Mouse (Mus musculus): Measurements from ENCODE around the gene Ksr1.
"Not testable (repeated sequence)": the region's sequence is repeated elsewhere in the genome, so short reads cannot be mapped to it uniquely, and the experiment has no call there.

Ksr1 gene

GRCm38 (mm10) chr11:79003053-79003768 lies 143.0 kb downstream of the Ksr1 start:
- in situ Hi-C loops (cut with MboI; ENCODE audit: unreplicated experiment in 2 of 2): loop anchor here in 1 of 2 experiments (25.0 kb wide), 2 partner anchors 1084 to 1709 kb away; partner anchors contain the start of genes Atad5 and Crlf3

DNA sequence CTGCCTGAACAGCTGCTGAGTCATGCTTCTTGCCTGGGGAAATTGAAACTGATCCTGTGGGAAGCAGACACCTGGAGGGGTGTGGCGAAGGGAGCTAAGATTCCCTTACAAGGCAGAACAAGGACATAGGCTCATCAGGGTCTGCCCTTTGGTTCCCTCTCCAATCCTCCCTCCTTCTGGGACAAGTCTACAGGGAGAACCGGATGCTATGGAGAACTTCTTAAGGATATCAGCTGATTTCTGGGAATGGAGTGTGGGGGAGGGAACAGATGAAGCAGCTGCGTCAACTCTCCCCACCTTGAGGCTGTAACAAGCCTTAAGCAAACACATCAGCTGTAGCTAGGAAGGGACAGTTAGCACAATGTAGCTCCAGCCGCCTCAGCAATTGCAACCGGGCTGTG lies 143.7 kb downstream of the Ksr1 start:
- in situ Hi-C loops (cut with MboI; ENCODE audit: unreplicated experiment in 2 of 2): loop anchor here in 1 of 2 experiments (25.0 kb wide), 2 partner anchors 1085 to 1710 kb away; partner anchors contain the start of genes Atad5 and Crlf3

DNA sequence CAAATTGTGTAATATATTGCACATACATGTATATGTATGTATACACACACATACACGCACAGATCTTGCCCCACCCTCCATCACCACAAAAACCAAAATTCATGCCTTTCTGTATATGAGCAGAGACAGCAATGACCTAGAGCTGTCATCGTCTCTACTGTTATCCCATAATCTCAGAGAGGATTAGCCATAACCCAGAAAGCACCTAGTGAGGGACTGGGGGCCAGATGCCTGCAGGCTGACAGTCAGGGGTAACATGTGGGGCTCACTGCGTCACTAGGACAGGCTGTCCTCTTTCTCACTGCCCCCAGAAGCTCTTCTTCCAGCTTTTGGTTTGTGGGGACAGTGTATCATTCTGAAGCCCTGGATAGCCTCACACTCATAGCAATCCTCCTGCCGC lies 144.3 kb downstream of the Ksr1 start:
- in situ Hi-C loops (cut with MboI; ENCODE audit: unreplicated experiment in 2 of 2): loop anchor here in 1 of 2 experiments (25.0 kb wide), 2 partner anchors 1085 to 1710 kb away; partner anchors contain the start of genes Atad5 and Crlf3

GRCm38 (mm10) chr11:78999118-78999517 lies 147.1 kb downstream of the Ksr1 start:
- in situ Hi-C loops (cut with MboI; ENCODE audit: unreplicated experiment in 2 of 2): loop anchor here in 1 of 2 experiments (5.0 kb wide), 1 partner anchor 523 kb away; the partner anchor contains the start of gene Evi2b

GRCm38 (mm10) chr11:78990875-78991543 lies 155.2 kb downstream of the Ksr1 start:
- in situ Hi-C loops (cut with MboI; ENCODE audit: unreplicated experiment in 2 of 2): not testable (repeated sequence)

- in situ Hi-C loops (cut with MboI; ENCODE audit: unreplicated experiment in 2 of 2): no loop called here
Observed at GRCm38 (mm10) chr11:78990096-78990495, 156.1 kb downstream of the Ksr1 start.

DNA sequence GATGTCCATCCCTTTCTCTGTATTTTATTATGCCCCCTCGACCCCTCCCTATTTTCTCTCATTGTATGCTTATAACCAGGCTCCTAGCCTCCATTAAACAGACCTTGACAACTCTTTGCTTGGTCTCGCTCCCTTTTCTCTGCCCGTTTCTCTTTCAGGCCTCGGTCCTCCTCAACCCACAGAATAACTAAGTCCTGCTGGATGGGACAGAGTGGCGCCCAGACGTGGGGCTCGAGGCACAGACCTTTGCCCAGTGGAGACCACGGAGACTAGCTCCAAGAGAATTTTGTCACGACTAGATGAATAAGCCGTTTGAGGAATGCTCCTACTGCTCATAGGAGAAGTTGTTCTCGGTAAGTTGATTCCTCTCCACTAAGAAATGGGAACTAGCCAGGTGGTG lies 157.0 kb downstream of the Ksr1 start:
- in situ Hi-C loops (cut with MboI; ENCODE audit: unreplicated experiment in 2 of 2): not testable (repeated sequence)

DNA sequence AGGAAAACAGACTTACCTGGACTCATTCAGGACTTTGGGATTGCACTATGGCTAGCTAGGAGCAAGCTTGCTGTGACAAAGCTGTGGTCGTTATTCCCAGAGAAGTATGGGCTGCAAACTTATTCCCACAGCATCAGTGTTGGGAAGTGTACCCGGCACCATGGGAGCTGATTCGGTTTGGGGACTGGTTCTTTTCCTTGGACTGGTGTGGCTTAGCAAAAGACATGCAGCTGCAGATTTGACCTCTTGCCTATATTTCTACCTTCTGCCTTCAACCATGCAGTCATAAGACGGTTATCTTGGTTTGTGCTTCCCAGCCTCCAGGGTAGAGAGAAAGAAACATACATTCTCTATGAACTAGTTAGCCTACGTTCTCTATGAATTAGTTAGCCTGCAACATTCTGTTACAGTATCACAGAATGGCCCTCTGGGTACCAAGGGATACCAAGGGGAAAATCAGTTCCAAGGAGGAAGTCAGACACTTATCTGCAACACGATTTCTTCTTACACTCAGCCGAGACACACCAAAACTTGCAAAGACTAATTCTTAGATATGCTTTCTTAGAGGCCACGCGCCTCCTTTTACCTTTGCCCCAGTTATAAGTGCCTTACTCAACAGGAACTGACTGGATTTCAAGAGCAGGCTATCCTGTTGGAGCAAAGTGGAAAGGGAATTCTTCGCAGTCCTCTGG lies 159.8 kb downstream of the Ksr1 start:
- in situ Hi-C loops (cut with MboI; ENCODE audit: unreplicated experiment in 2 of 2): no loop called here

GRCm38 (mm10) chr11:78985505-78985904 lies 160.7 kb downstream of the Ksr1 start:
- in situ Hi-C loops (cut with MboI; ENCODE audit: unreplicated experiment in 2 of 2): no loop called here

GRCm38 (mm10) chr11:78984483-78985177 lies 161.6 kb downstream of the Ksr1 start, which contains the start of gene Lgals9:
Gene Lgals9, minus strand, starts transcription at chr11:78984946.
- in situ Hi-C loops (cut with MboI; ENCODE audit: unreplicated experiment in 2 of 2): loop anchor here (5.0 kb wide), 2 partner anchors 33 to 38 kb away; no protein-coding TSS in a partner anchor

DNA sequence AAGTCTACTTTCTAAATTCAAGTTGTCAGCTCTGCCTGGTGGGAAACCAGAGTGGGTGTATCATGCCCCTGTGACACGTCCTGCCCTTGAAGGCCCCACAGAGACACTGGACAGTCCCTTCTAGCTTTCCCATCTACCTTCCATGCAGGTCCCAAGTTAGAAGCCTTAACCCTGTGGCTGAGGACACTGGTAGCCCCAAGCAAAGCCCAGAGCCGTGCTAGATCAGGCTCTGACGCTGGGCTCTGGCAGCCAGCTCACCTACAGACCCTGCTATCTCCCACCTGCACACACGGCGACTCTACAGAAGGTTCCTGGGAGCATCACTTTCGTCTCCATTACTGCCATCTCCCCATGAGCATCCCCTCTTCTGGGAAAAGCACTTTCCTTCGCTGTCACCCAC lies 162.7 kb downstream of the Ksr1 start:
- in situ Hi-C loops (cut with MboI; ENCODE audit: unreplicated experiment in 2 of 2): loop anchor here (5.0 kb wide), 2 partner anchors 34 to 39 kb away; no protein-coding TSS in a partner anchor

DNA sequence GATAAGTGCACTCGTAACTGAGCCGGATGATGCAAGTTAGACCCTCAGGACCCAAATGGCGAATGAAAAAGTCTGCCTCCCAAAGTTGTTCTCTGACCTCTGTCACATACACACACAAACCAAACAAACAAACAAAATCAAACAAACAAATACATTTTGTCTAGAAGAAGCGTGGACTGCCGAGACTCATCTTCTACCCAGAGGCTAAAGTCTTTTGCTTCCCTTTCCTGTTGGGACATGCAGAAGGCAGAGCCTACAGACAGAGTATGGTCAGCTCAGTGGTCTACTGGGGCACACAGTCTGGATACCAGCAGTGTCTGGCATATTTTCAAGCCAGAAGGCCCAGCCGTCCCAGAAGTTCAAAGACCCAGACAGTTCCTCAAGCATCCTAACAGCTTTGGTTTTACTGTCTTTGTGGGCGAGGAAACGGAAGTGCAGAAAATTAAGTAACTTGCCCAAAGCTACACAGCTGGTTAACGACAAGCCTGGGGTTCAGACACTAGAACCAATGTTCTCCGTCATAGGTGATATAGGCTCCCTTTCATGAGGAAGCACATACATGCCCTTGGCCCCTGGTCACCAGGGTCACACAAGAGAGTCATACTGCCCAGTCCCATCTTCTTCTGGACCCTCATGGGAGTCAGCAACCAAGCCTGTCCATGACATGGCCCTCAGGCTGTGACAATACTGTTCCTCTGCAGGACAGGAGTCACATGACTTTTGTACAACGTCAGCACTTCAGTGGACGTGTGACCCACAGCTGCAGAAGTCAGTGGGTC lies 163.5 kb downstream of the Ksr1 start:
- in situ Hi-C loops (cut with MboI; ENCODE audit: unreplicated experiment in 2 of 2): loop anchor here (5.0 kb wide), 2 partner anchors 35 to 40 kb away; no protein-coding TSS in a partner anchor

DNA sequence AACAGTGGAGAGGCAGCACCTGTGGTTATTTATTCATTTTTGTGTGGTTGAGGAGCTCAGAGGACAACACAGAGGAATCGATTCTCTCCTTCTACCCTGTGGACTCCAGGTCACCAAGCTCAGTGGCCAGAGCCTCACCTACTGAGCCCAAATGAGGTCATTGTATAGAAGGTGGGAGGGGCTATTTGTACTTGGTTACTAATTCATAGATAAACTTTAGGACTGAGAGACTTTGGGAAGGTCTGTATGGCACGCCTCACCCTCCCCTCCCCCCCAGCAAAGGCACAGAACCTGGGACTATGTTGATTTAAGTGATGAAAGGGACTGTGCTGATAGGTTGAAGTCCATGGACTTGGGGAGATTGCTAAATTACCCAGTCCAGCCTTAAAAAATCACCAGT lies 164.2 kb downstream of the Ksr1 start:
- in situ Hi-C loops (cut with MboI; ENCODE audit: unreplicated experiment in 2 of 2): loop anchor here (5.0 kb wide), 2 partner anchors 35 to 40 kb away; no protein-coding TSS in a partner anchor

DNA sequence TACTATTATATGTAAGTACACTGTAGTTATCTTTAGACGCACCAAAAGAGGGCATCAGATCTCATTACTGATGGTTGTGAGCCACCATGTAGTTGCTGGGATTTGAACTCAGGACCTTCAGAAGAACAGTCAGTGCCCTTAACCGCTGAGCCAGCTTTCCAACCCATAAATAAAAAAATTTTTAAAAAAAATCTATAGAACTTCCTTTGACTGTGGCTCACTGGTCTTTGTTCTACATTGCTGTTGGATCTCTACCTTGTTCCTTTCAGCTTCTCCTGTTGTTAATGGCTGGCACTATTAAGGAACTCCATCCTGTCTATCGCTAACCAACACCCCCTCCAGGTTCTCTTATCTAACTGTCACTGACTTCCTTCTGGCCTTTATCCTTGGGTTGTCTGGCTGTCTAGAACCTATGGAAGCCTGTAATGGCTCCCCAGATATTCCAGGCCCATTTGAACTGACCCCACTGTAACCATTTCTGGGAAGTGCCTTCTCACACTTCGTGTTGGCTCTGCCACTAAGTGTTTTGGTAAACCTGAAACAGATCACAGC lies 166.0 kb downstream of the Ksr1 start:
- in situ Hi-C loops (cut with MboI; ENCODE audit: unreplicated experiment in 2 of 2): loop anchor here (5.0 kb wide), 2 partner anchors 37 to 42 kb away; no protein-coding TSS in a partner anchor

GRCm38 (mm10) chr11:78978176-78979019 lies 167.8 kb downstream of the Ksr1 start:
- in situ Hi-C loops (cut with MboI; ENCODE audit: unreplicated experiment in 2 of 2): no loop called here

- in situ Hi-C loops (cut with MboI; ENCODE audit: unreplicated experiment in 2 of 2): no loop called here
Observed at GRCm38 (mm10) chr11:78976731-78977510, 169.3 kb downstream of the Ksr1 start.

- in situ Hi-C loops (cut with MboI; ENCODE audit: unreplicated experiment in 2 of 2): no loop called here
Observed at GRCm38 (mm10) chr11:78973381-78974150, 172.6 kb downstream of the Ksr1 start.
